Comparison of ENCODE assay signal across 8 mouse cellular contexts in the genomic region with DNA sequence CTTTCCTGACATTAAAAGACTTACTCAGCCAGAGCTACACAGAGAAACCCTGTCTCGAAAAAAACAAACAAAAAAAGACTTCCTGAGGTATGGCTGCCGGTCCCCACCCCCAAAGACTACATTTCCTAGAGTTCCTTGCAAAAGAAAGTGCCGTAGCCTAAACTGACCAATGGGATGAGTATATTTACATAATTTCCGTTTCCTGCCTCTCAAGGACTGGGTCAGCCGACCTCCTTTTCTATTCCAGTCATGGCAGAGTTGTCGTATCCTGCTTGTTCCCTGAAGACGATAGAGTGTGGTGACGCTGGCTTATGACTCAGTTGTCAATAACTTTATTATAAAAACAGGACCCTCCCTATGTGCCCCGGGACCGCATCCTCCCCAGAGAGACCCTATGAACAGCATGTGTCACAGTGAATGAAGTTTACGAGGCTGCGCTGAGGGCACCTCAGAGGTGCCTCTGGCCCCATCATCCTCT. TPM values are rescaled to one million over a fixed set of nuclear protein-coding genes. Genes with fewer than 3 reads are reported as not detected.
DNase-seq lines count a peak whose midpoint lies in the region; ATAC-seq and TF ChIP-seq lines count a peak whose summit lies in the region.

No protein-coding gene starts in this region.

- ATAC-seq in common myeloid progenitor, adult 5-6 weeks (replicated peaks; ENCODE audit: low read depth, poor library complexity, severe bottlenecking) = peak; percentile 91
- ATAC-seq in kidney, embryonic 14.5 days (ENCODE audit: low FRiP score, low TSS enrichment) = peak; percentile 87
- peak; percentile 88 for ATAC-seq in midbrain, postnatal 0 days (ENCODE audit: low FRiP score)

- H3K4me3 ChIP-seq in heart, embryonic 10.5 days = peak overlapping the region; percentile 55
- peak overlapping the region; percentile 38 for H3K4me3 ChIP-seq in kidney, embryonic 14.5 days (ENCODE audit: low read length)
- H3K4me3 ChIP-seq in liver, adult 2 months (ENCODE audit: insufficient read depth, low read depth, low read length) = peak overlapping the region; percentile 19
- H3K4me3 ChIP-seq in midbrain, postnatal 0 days (ENCODE audit: low read depth, low read length) = peak overlapping the region; percentile 33

- 22% methylated on average over 12 of the region's 12 CpGs for WGBS in heart, embryonic 10.5 days
- 18% methylated on average over 12 of the region's 12 CpGs for WGBS in kidney, embryonic 14.5 days
- WGBS in liver, adult 2 months = 17% methylated on average over 12 of the region's 12 CpGs
- 20% methylated on average over 12 of the region's 12 CpGs for WGBS in midbrain, postnatal 0 days

- TF ChIP-seq CTCF in liver, adult 2 months (IDR thresholded peaks at IDR 0.05; ENCODE audit: low read depth, low read length) = no peak
- TF ChIP-seq CTCF in midbrain, postnatal 0 days (IDR thresholded peaks at IDR 0.05) = no peak

- 0 out of 2 replicates have a peak, but pooled peaks have one; percentile 6 for TF ChIP-seq POLR2A in liver, adult 2 months (IDR thresholded peaks at IDR 0.05; ENCODE audit: extremely low read depth, insufficient read depth, low read length)

- H3K36me3 ChIP-seq in heart, embryonic 10.5 days = peaks cover 53% of the 10 kb centered on the region
- H3K36me3 ChIP-seq in kidney, embryonic 14.5 days (ENCODE audit: control insufficient read depth, insufficient read depth, low read length) = peaks cover 13% of the 10 kb centered on the region; the same call in 1 of the 2 replicates
- peaks cover 3% of the 10 kb centered on the region; the same call in 1 of the 2 replicates for H3K36me3 ChIP-seq in liver, adult 2 months (ENCODE audit: control insufficient read depth, insufficient read depth, low read length)
- H3K36me3 ChIP-seq in midbrain, postnatal 0 days (ENCODE audit: insufficient read depth, low read length) = peaks cover 11% of the 10 kb centered on the region

- H3K4me1 ChIP-seq in heart, embryonic 10.5 days = peaks cover 35% of the 10 kb centered on the region
- no peaks in the 10 kb centered on the region for H3K4me1 ChIP-seq in kidney, embryonic 14.5 days (ENCODE audit: control insufficient read depth, insufficient read depth, low read length)
- H3K4me1 ChIP-seq in liver, adult 2 months (ENCODE audit: control insufficient read depth, insufficient read depth, low read length) = peaks cover 21% of the 10 kb centered on the region
- H3K4me1 ChIP-seq in midbrain, postnatal 0 days (ENCODE audit: insufficient read depth, low read length) = no peaks in the 10 kb centered on the region; the same call in 1 of the 2 replicates

- H3K27ac ChIP-seq in heart, embryonic 10.5 days = peak overlapping the region; percentile 88
- peak overlapping the region; percentile 88 for H3K27ac ChIP-seq in kidney, embryonic 14.5 days (ENCODE audit: low read depth, low read length)
- peak overlapping the region; percentile 64 for H3K27ac ChIP-seq in liver, adult 2 months (replicated peaks; ENCODE audit: insufficient read depth, low read depth, low read length)
- peak overlapping the region; percentile 67 for H3K27ac ChIP-seq in midbrain, postnatal 0 days (ENCODE audit: low read depth, low read length)

- peaks cover 18% of the 10 kb centered on the region for H3K79me2 ChIP-seq in liver, adult 2 months (ENCODE audit: control insufficient read depth, insufficient read depth, low read length)

- peak; percentile 60 for DNase-seq in urinary bladder, postnatal 14 days (ENCODE audit: low spot score)
- no peak for DNase-seq in urinary bladder, postnatal 4 days (ENCODE audit: low spot score in 2 of 2)
- DNase-seq in heart, embryonic 10.5 days (ENCODE audit: low spot score) = peak; percentile 89
- DNase-seq in liver, adult 2 months (ENCODE audit: extremely low read depth, low read depth, low spot score) = peak; percentile 82
- peak; percentile 92 for DNase-seq in midbrain, postnatal 0 days (ENCODE audit: low spot score)
- peak; percentile 54 for DNase-seq in testis, postnatal 14 days (ENCODE audit: low spot score)

- H3K9me3 ChIP-seq in heart, embryonic 10.5 days = no peaks in the 10 kb centered on the region
- no peaks in the 10 kb centered on the region for H3K9me3 ChIP-seq in kidney, embryonic 14.5 days (ENCODE audit: control insufficient read depth, low read length)
- no peaks in the 10 kb centered on the region for H3K9me3 ChIP-seq in midbrain, postnatal 0 days (ENCODE audit: low read length)

- H3K9ac ChIP-seq in kidney, embryonic 14.5 days (ENCODE audit: low read depth, low read length) = peak overlapping the region; percentile 59
- peak overlapping the region; percentile 72 for H3K9ac ChIP-seq in liver, adult 2 months (ENCODE audit: low read depth, low read length)
- peak overlapping the region; percentile 54; the same call in 1 of the 2 replicates for H3K9ac ChIP-seq in midbrain, postnatal 0 days (replicated peaks; ENCODE audit: low read length, poor library complexity, severe bottlenecking)

- peak overlapping the region; percentile 67 for H3K4me2 ChIP-seq in kidney, embryonic 14.5 days (replicated peaks; ENCODE audit: low read depth, low read length)
- H3K4me2 ChIP-seq in midbrain, postnatal 0 days (ENCODE audit: low read depth, low read length, poor library complexity, severe bottlenecking) = peak overlapping the region; percentile 46

- no peaks in the 10 kb centered on the region for H3K27me3 ChIP-seq in heart, embryonic 10.5 days (ENCODE audit: insufficient read depth, poor library complexity, severe bottlenecking)
- no peaks in the 10 kb centered on the region for H3K27me3 ChIP-seq in kidney, embryonic 14.5 days (ENCODE audit: control insufficient read depth, insufficient read depth, low read length)
- H3K27me3 ChIP-seq in liver, adult 2 months (ENCODE audit: control insufficient read depth, insufficient read depth, low read length) = no peaks in the 10 kb centered on the region
- H3K27me3 ChIP-seq in midbrain, postnatal 0 days (ENCODE audit: insufficient read depth, low read length) = no peaks in the 10 kb centered on the region

RNA-seq across cellular contexts. Expression of a gene that starts 7.4 kb away (rescaled TPM):
- total RNA-seq in common myeloid progenitor, adult 5-6 weeks (2017) = 4.1 and 4.6 TPM in 2 replicates
- 6.8 and 9.5 TPM in 2 replicates for polyA plus RNA-seq in heart, embryonic 10.5 days (2016; fragmentation: Nextera tagmentation; extraction: Ambion mirVana)
- polyA plus RNA-seq in kidney, embryonic 14.5 days (2014; fragmentation: Nextera tagmentation; extraction: Ambion mirVana) = 4.1 and 7.2 TPM in 2 replicates
- 2.5 and 3.4 TPM in 2 replicates for total RNA-seq in liver, adult 2 months (2014; rRNA removed)
- 20.9 and 27.7 TPM in 2 replicates for polyA plus RNA-seq in liver, adult 2 months (2012; rRNA removed)
- 3.1 and 3.7 TPM in 2 replicates for total RNA-seq in midbrain, postnatal 0 days (2014; rRNA removed)
- 0.91 and 1.1 TPM in 2 replicates for polyA plus RNA-seq in midbrain, postnatal 0 days (2015; fragmentation: Nextera tagmentation; extraction: Ambion mirVana)

RNA-seq across cellular contexts. Expression of a gene that starts 12.6 kb away (rescaled TPM):
- 15.1 and 17.1 TPM in 2 replicates for total RNA-seq in common myeloid progenitor, adult 5-6 weeks (2017)
- 15.0 and 20.3 TPM in 2 replicates for polyA plus RNA-seq in heart, embryonic 10.5 days (2016; fragmentation: Nextera tagmentation; extraction: Ambion mirVana)
- 10.5 and 14.3 TPM in 2 replicates for polyA plus RNA-seq in kidney, embryonic 14.5 days (2014; fragmentation: Nextera tagmentation; extraction: Ambion mirVana)
- total RNA-seq in liver, adult 2 months (2014; rRNA removed) = 11.5 and 12.1 TPM in 2 replicates
- polyA plus RNA-seq in liver, adult 2 months (2012; rRNA removed) = 16.6 and 18.9 TPM in 2 replicates
- 43.2 and 45.3 TPM in 2 replicates for total RNA-seq in midbrain, postnatal 0 days (2014; rRNA removed)
- polyA plus RNA-seq in midbrain, postnatal 0 days (2015; fragmentation: Nextera tagmentation; extraction: Ambion mirVana) = 13.8 and 14.2 TPM in 2 replicates

RNA-seq across cellular contexts. Expression of a gene that starts 23.5 kb away (rescaled TPM):
- 8.7 and 11.6 TPM in 2 replicates for total RNA-seq in common myeloid progenitor, adult 5-6 weeks (2017)
- polyA plus RNA-seq in heart, embryonic 10.5 days (2016; fragmentation: Nextera tagmentation; extraction: Ambion mirVana) = 81.7 and 93.2 TPM in 2 replicates
- 65.2 and 68.7 TPM in 2 replicates for polyA plus RNA-seq in kidney, embryonic 14.5 days (2014; fragmentation: Nextera tagmentation; extraction: Ambion mirVana)
- total RNA-seq in liver, adult 2 months (2014; rRNA removed) = 23.0 and 28.1 TPM in 2 replicates
- 20.6 and 21.5 TPM in 2 replicates for polyA plus RNA-seq in liver, adult 2 months (2012; rRNA removed)
- total RNA-seq in midbrain, postnatal 0 days (2014; rRNA removed) = 8.1 and 12.4 TPM in 2 replicates
- 9.6 and 12.1 TPM in 2 replicates for polyA plus RNA-seq in midbrain, postnatal 0 days (2015; fragmentation: Nextera tagmentation; extraction: Ambion mirVana)

RNA-seq across cellular contexts. Expression of a gene that starts 30.9 kb away (rescaled TPM):
- not detected in 2 replicates for total RNA-seq in common myeloid progenitor, adult 5-6 weeks (2017)
- not detected in 2 replicates for polyA plus RNA-seq in heart, embryonic 10.5 days (2016; fragmentation: Nextera tagmentation; extraction: Ambion mirVana)
- polyA plus RNA-seq in kidney, embryonic 14.5 days (2014; fragmentation: Nextera tagmentation; extraction: Ambion mirVana) = not detected in 2 replicates
- total RNA-seq in liver, adult 2 months (2014; rRNA removed) = not detected in 2 replicates
- polyA plus RNA-seq in liver, adult 2 months (2012; rRNA removed) = not detected in 2 replicates
- total RNA-seq in midbrain, postnatal 0 days (2014; rRNA removed) = not detected in 2 replicates
- not detected in 2 replicates for polyA plus RNA-seq in midbrain, postnatal 0 days (2015; fragmentation: Nextera tagmentation; extraction: Ambion mirVana)

RNA-seq across cellular contexts. Expression of a gene that starts 33.9 kb away (rescaled TPM):
- total RNA-seq in common myeloid progenitor, adult 5-6 weeks (2017) = 142 and 165 TPM in 2 replicates
- 136 and 163 TPM in 2 replicates for polyA plus RNA-seq in heart, embryonic 10.5 days (2016; fragmentation: Nextera tagmentation; extraction: Ambion mirVana)
- polyA plus RNA-seq in kidney, embryonic 14.5 days (2014; fragmentation: Nextera tagmentation; extraction: Ambion mirVana) = 104 and 143 TPM in 2 replicates
- total RNA-seq in liver, adult 2 months (2014; rRNA removed) = 0.92 and 2.7 TPM in 2 replicates
- 0.20 and 0.22 TPM in 2 replicates for polyA plus RNA-seq in liver, adult 2 months (2012; rRNA removed)
- total RNA-seq in midbrain, postnatal 0 days (2014; rRNA removed) = 5.9 and 10.0 TPM in 2 replicates
- 4.7 and 4.9 TPM in 2 replicates for polyA plus RNA-seq in midbrain, postnatal 0 days (2015; fragmentation: Nextera tagmentation; extraction: Ambion mirVana)

Comparison
In these comparisons a context has a peak if more than half of its experiments do, and no peak if none do; other contexts are left out.
1. DNase-seq: peak in urinary bladder, postnatal 14 days (single experiment), heart, embryonic 10.5 days (single experiment), liver, adult 2 months (single experiment), midbrain, postnatal 0 days (single experiment) and testis, postnatal 14 days (single experiment); none in urinary bladder, postnatal 4 days (0 of 2).
2. Peak in every context shown above with its lines, with median percentiles within 50 percentile points of each other: ATAC-seq, H3K27ac ChIP-seq, H3K4me3 ChIP-seq and H3K9ac ChIP-seq.